Mouse (Mus musculus) limb, embryonic 14.5 days (tissue): ENCODE data around the gene Cradd. TPM values are rescaled to one million over a fixed set of nuclear protein-coding genes. Genes with fewer than 3 reads are reported as not detected.

ENCODE experiments used
- ATAC-seq: fragments of 200-750 bp; cut with Nextera tagmentation; 2 replicates; pipeline ENCODE4 v1.8.0; 2017; ENCODE audit warnings: low read depth, moderate number of reproducible peaks, moderate TSS enrichment; ENCODE audit not compliant: low FRiP score
- DNase-seq: peaks from one replicate; pipeline ENCODE4 v3.0.0-alpha.2; 2015; ENCODE audit warnings: low spot score
- H3K27ac ChIP-seq: fragments of 300-500 bp; sonication (generic); replicated peaks from 2 replicates; pipeline ENCODE4 v1.5.1; 2014; ENCODE audit warnings: low read depth, mild to moderate bottlenecking, low read length, moderate library complexity, mixed read lengths
- H3K27me3 ChIP-seq: fragments of 300-500 bp; sonication (generic); 2 replicates; pipeline ENCODE4 v1.6.1; 2014; ENCODE audit warnings: low read length, mixed read lengths; ENCODE audit not compliant: control insufficient read depth, insufficient read depth
- H3K36me3 ChIP-seq: fragments of 300-500 bp; sonication (generic); 2 replicates; pipeline ENCODE4 v1.6.1; 2014; ENCODE audit warnings: mild to moderate bottlenecking, low read length, moderate library complexity, mixed read lengths; ENCODE audit not compliant: control insufficient read depth, insufficient read depth
- H3K4me1 ChIP-seq: fragments of 300-500 bp; sonication (generic); 2 replicates; pipeline ENCODE4 v1.6.1; 2014; ENCODE audit warnings: antibody characterized with exemption, low read length, mixed read lengths; ENCODE audit not compliant: control insufficient read depth, insufficient read depth
- H3K4me2 ChIP-seq: fragments of 300-500 bp; sonication (generic); replicated peaks from 2 replicates; pipeline ENCODE4 v1.6.1; 2014; ENCODE audit warnings: low read depth, mild to moderate bottlenecking, low read length, moderate library complexity; ENCODE audit not compliant: severe bottlenecking
- H3K4me3 ChIP-seq: fragments of 300-500 bp; sonication (generic); replicated peaks from 2 replicates; pipeline ENCODE4 v1.5.1; 2014; ENCODE audit warnings: low read length
- H3K9ac ChIP-seq: fragments of 300-500 bp; sonication (generic); 2 replicates; pipeline ENCODE4 v1.6.1; 2014; ENCODE audit warnings: mild to moderate bottlenecking, low read depth, low read length, moderate library complexity; ENCODE audit not compliant: severe bottlenecking
- H3K9me3 ChIP-seq: fragments of 300-500 bp; sonication (generic); 2 replicates; pipeline ENCODE4 v1.6.1; 2016; ENCODE audit warnings: low read length; ENCODE audit not compliant: control insufficient read depth
- POLR2A ChIP-seq: fragments of 200-500 bp; IDR thresholded peaks from 2 replicates; pipeline ENCODE4 v1.8.0; 2012; ENCODE audit warnings: inconsistent platforms, mild to moderate bottlenecking, moderate library complexity, borderline replicate concordance; ENCODE audit not compliant: insufficient read depth, insufficient read length; ENCODE audit errors: extremely low read depth
- WGBS: fragments of 180-500 bp; shearing (Covaris S2); extraction: QIAGEN DNeasy Blood & Tissue Kit; methylation state at CpG from one replicate; pipeline ENCODE4 v1.1.7; 2014; 5-methylcytosine and 5-hydroxymethylcytosine counted together
- polyA plus RNA-seq, 2 experiments: library from polyadenylated mRNA; depleted of rRNA in 1 of 2; stranded (reverse) in 1 of 2; unstranded in 1 of 2; fragments of >200 nt; fragmentation: Nextera tagmentation in 1 of 2; extraction: Ambion mirVana in 1 of 2; gene quantifications; 2 replicates each; pipeline versions ENCODE4 v1.2.1 to v1.2.3; 2012 to 2014

Cradd gene
- polyA plus RNA-seq (2012; rRNA removed) (8.1 and 9.8 TPM in 2 replicates), polyA plus RNA-seq (2014; fragmentation: Nextera tagmentation; extraction: Ambion mirVana) (10.4 and 11.7 TPM in 2 replicates)

DNA sequence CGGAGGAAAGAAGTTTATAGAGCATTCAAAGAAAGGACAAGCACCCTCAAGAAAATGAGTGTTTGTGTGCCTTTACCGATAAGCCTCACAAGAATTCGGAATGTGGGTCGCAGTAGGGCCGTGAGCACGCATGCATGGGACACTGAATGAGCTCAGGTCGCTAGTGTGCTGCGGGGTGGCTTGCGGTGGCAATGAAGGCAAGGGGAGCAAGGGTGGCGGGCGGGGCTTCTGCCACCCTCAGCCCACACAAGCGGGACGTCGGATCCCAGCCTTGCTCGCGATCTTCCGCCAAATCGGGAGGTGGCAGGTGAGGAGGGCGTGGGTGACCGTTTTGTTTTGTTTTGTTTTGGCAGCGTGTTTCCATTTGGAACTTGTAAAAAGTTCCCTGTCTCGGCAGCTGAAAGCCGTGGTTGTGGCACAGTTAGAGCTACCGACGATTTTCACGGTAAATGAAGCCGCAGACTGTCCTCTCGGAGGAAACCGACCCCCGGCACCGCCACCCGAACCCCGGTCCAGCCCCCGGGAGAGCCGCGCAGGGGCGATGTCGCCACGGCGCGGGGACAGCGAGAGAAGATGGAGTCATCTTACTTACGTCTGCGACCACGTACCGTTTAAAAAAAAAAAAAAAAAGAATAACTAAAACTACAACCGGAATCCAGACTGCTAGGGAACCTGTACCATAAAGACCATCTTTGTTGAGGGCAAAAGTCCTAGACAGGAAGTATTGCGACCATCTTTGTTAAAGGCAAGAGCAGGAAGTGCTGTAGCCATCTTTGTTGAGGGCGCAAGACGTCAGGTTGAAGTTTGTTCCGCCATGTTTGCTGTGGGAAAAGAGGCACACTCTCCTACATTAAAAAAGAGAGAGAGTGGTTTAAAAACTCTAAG is at the start of gene Cradd:
Gene Cradd (minus strand): TSS at position 741 of the 885 bp plus-strand sequence.
- peak within 1 kb of the TSS; percentile 78 for H3K4me2 ChIP-seq
- H3K4me1 ChIP-seq: peaks cover 9% of the 10 kb centered on the region; the same call in 1 of the 2 replicates
- whole genome bisulfite sequencing: under 1% methylated on average over 51 of the region's 51 CpGs
- peak; percentile 97 for DNase-seq
- H3K27me3 ChIP-seq: no peaks in the 10 kb centered on the region
- H3K9me3 ChIP-seq: no peaks in the 10 kb centered on the region
- peak; percentile 90 for ATAC-seq
- H3K36me3 ChIP-seq: no peaks in the 10 kb centered on the region
- TF ChIP-seq POLR2A: peak; percentile 72; the same call in 1 of the 2 replicates
- peak within 1 kb of the TSS; percentile 86 for H3K9ac ChIP-seq
- peak within 1 kb of the TSS; percentile 63 for H3K4me3 ChIP-seq
- peak within 1 kb of the TSS; percentile 96 for H3K27ac ChIP-seq

DNA sequence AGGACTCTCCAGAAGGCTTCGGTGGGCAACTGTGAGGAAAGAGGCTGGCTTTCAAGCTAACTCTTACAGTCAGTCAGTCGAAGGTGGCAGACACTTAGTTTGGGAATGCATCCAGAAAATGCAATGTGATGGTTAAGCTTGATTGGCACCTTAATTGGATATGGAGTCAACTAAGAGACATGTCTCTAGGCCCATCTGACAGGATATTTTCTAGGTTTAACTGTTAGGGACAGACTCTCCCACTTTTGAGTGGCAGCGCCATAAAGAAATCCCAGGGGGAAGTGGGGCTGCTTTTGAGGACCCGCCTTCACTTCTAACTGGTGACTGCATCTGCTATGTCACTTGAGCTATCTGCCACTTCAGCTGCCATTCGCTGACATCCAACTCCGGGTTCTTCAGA is 49.4 kb upstream of the Cradd start:
- WGBS: 91% methylated on average over 6 of the region's 6 CpGs
- no peak overlapping the region for H3K4me3 ChIP-seq
- no peaks in the 10 kb centered on the region for H3K4me1 ChIP-seq
- H3K4me2 ChIP-seq: no peak overlapping the region
- ATAC-seq: no peak
- DNase-seq: no peak
- H3K27ac ChIP-seq: no peak overlapping the region
- no peaks in the 10 kb centered on the region for H3K36me3 ChIP-seq
- no peaks in the 10 kb centered on the region for H3K27me3 ChIP-seq
- no peak for TF ChIP-seq POLR2A
- H3K9ac ChIP-seq: no peak overlapping the region
- H3K9me3 ChIP-seq: no peaks in the 10 kb centered on the region

DNA sequence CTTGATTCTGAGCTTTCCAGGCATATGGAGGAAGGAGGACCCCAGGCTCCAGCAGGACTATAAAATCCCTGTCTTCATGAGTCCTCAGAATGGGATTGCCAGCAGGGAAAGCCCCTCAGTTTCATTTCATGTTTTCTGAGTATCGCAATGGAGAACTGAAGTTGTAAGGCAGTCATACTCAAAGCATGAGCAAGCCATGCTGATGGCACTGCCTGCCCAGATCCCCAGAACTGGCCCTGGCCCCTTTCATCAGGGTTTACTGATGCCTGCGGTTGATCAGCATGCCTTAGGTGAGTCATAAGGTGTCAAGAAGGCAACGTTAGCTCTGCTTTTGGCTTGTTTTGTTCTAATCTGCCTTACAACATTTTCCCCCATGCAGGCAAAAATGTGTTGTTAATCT is 48.0 kb upstream of the Cradd start:
- ATAC-seq: no peak

DNA sequence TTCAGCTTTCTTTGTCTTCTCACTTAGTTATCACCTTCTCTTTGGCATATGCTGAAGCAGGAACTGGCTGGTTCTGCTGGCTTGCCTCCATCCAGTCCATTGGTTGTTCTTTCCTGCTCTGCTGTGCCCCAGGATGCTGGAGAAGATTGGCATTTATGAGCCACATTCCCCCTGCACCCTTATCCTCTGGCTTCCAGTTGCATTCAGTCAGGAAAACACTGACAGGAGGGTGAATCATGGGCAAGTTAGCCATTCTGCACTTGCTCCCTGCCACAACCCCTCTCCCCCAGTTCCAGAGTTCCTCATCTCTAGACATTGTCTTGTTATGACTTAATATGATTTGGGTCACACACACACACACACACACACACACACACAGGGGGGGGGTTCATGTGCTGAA is 45.3 kb upstream of the Cradd start:
- Histone ChIP-seq H3K4me1 (no peaks in the 10 kb centered on the region), H3K9me3 (no peaks in the 10 kb centered on the region), H3K27me3 (no peaks in the 10 kb centered on the region), H3K4me3 (no peak overlapping the region), H3K4me2 (no peak overlapping the region), H3K9ac (no peak overlapping the region), H3K27ac (no peak overlapping the region), H3K36me3 (no peaks in the 10 kb centered on the region)
- no peak for TF ChIP-seq POLR2A
- DNase-seq: no peak
- no peak for ATAC-seq

More for the DNA sequence above, 48.0 kb upstream of the Cradd start:
- no peaks in the 10 kb centered on the region for H3K36me3 ChIP-seq
- WGBS: 82% methylated on average over 3 of the region's 3 CpGs
- no peaks in the 10 kb centered on the region for H3K4me1 ChIP-seq
- TF ChIP-seq POLR2A: no peak
- no peak overlapping the region for H3K4me2 ChIP-seq
- H3K4me3 ChIP-seq: no peak overlapping the region
- no peak for DNase-seq
- H3K27me3 ChIP-seq: no peaks in the 10 kb centered on the region
- no peaks in the 10 kb centered on the region for H3K9me3 ChIP-seq
- no peak overlapping the region for H3K9ac ChIP-seq
- H3K27ac ChIP-seq: no peak overlapping the region

DNA sequence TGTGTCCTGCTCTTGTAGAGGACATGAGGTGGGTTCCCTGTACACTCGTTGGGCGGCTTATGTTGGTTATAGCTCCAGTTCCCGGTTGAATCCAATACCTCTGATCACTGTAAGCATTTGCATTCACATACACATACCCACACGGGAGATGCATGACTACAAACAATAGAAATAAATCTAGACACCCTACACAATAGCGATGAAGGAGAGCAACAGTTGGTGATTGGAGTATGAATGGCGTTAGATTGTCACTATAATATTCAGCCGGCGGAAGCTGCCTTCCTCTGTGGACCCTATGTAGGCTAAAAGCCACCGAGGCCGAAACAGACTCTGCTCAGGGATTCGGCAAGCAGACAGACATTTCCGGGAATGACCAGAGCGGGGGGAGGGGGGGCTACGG is 44.2 kb upstream of the Cradd start:
- Histone ChIP-seq H3K36me3 (no peaks in the 10 kb centered on the region), H3K27ac (no peak overlapping the region), H3K4me3 (no peak overlapping the region), H3K4me2 (no peak overlapping the region), H3K4me1 (no peaks in the 10 kb centered on the region), H3K27me3 (no peaks in the 10 kb centered on the region), H3K9me3 (no peaks in the 10 kb centered on the region), H3K9ac (no peak overlapping the region)
- no peak for TF ChIP-seq POLR2A
- 91% methylated on average over 14 of the region's 14 CpGs for WGBS
- no peak for ATAC-seq
- no peak for DNase-seq
